Mouse (Mus musculus) midbrain, embryonic 13.5 days (tissue): ENCODE data around the gene Ccdc69. TPM values are rescaled to one million over a fixed set of nuclear protein-coding genes. Genes with fewer than 3 reads are reported as not detected.

Source experiments
- ATAC-seq: fragments of 200-750 bp; cut with Nextera tagmentation; 2 replicates; pipeline ENCODE4 v1.8.0; 2017; ENCODE audit warnings: mild to moderate bottlenecking, moderate TSS enrichment, moderate library complexity
- H3K27ac ChIP-seq: fragments of 300-500 bp; sonication (generic); 2 replicates; pipeline ENCODE4 v1.5.1; 2015; ENCODE audit warnings: inconsistent platforms, mild to moderate bottlenecking, moderate library complexity
- H3K27me3 ChIP-seq: fragments of 300-500 bp; sonication (generic); 2 replicates; pipeline ENCODE4 v1.6.1; 2015; ENCODE audit warnings: mild to moderate bottlenecking, inconsistent platforms
- H3K36me3 ChIP-seq: fragments of 300-500 bp; sonication (generic); 2 replicates; pipeline ENCODE4 v1.6.1; 2015; ENCODE audit warnings: mild to moderate bottlenecking, inconsistent platforms
- H3K4me1 ChIP-seq: fragments of 300-500 bp; sonication (generic); replicated peaks from 2 replicates; pipeline ENCODE4 v1.6.1; 2015; ENCODE audit warnings: inconsistent platforms
- H3K4me2 ChIP-seq: fragments of 300-500 bp; sonication (generic); replicated peaks from 2 replicates; pipeline ENCODE4 v1.6.1; 2015; ENCODE audit warnings: moderate library complexity, mild to moderate bottlenecking, inconsistent platforms
- H3K4me3 ChIP-seq: fragments of 300-500 bp; sonication (generic); replicated peaks from 2 replicates; pipeline ENCODE4 v1.5.1; 2015; ENCODE audit warnings: mild to moderate bottlenecking, inconsistent platforms
- H3K9ac ChIP-seq: fragments of 300-500 bp; sonication (generic); replicated peaks from 2 replicates; pipeline ENCODE4 v1.6.1; 2015; ENCODE audit warnings: mild to moderate bottlenecking, inconsistent platforms
- H3K9me3 ChIP-seq: fragments of 300-500 bp; sonication (generic); 2 replicates; pipeline ENCODE4 v1.6.1; 2016; ENCODE audit warnings: mild to moderate bottlenecking, inconsistent platforms
- WGBS: fragments of 180-500 bp; shearing (Covaris S2); methylation state at CpG from one replicate; pipeline ENCODE4 v1.1.7; 2015; 5-methylcytosine and 5-hydroxymethylcytosine counted together
- polyA plus RNA-seq: library from polyadenylated mRNA; unstranded; fragments of >200 nt; fragmentation: Nextera tagmentation; extraction: Ambion mirVana; gene quantifications from 2 replicates; pipeline ENCODE4 v1.2.1, GENCODE M21; 2015

Ccdc69 gene
- polyA plus RNA-seq, 1 experiment from 2014 or later = not detected

GRCm38 (mm10) chr11:55093096-55093495, 15.2 kb upstream of the Ccdc69 start:
- Histone ChIP-seq H3K4me2 (no peak overlapping the region), H3K27ac (no peak overlapping the region), H3K4me3 (no peak overlapping the region), H3K36me3 (no peaks in the 10 kb centered on the region), H3K27me3 (no peaks in the 10 kb centered on the region), H3K9me3 (no peaks in the 10 kb centered on the region), H3K4me1 (0 out of 2 replicates have a peak, but pooled peaks cover 5% of the 10 kb centered on the region), H3K9ac (no peak overlapping the region)
- no peak for ATAC-seq
- WGBS = 86% methylated on average over 7 of the region's 7 CpGs

GRCm38 (mm10) chr11:55089892-55090291, 12.0 kb upstream of the Ccdc69 start:
- 76% methylated on average over 2 of the region's 2 CpGs for WGBS
- H3K4me2 ChIP-seq = no peak overlapping the region
- no peaks in the 10 kb centered on the region for H3K4me1 ChIP-seq
- no peaks in the 10 kb centered on the region for H3K9me3 ChIP-seq
- ATAC-seq = no peak
- H3K4me3 ChIP-seq = no peak overlapping the region
- H3K36me3 ChIP-seq = no peaks in the 10 kb centered on the region
- H3K27me3 ChIP-seq = no peaks in the 10 kb centered on the region
- no peak overlapping the region for H3K9ac ChIP-seq
- no peak overlapping the region for H3K27ac ChIP-seq

- H3K4me2 ChIP-seq = no peak overlapping the region
- H3K27me3 ChIP-seq = no peaks in the 10 kb centered on the region
- no peak overlapping the region for H3K27ac ChIP-seq
- peak; percentile 65; the same call in 1 of the 2 replicates for ATAC-seq
- H3K36me3 ChIP-seq = no peaks in the 10 kb centered on the region
- H3K4me1 ChIP-seq = no peaks in the 10 kb centered on the region
- no peak overlapping the region for H3K4me3 ChIP-seq
- H3K9ac ChIP-seq = no peak overlapping the region
- no peaks in the 10 kb centered on the region for H3K9me3 ChIP-seq
- WGBS = 5% methylated on average over 10 of the region's 10 CpGs
These were observed 9.1 kb upstream of the Ccdc69 start for GRCm38 (mm10) chr11:55087006-55087405.

- Histone ChIP-seq H3K9me3 (no peaks in the 10 kb centered on the region), H3K36me3 (no peaks in the 10 kb centered on the region), H3K4me2 (no peak overlapping the region), H3K9ac (no peak overlapping the region), H3K27me3 (no peaks in the 10 kb centered on the region), H3K27ac (no peak overlapping the region), H3K4me3 (no peak overlapping the region), H3K4me1 (no peaks in the 10 kb centered on the region)
- no peak for ATAC-seq
- 62% methylated on average over 5 of the region's 5 CpGs for WGBS
These were observed 7.5 kb upstream of the Ccdc69 start for GRCm38 (mm10) chr11:55085396-55085795.

- no peak overlapping the region for H3K9ac ChIP-seq
- no peak overlapping the region for H3K4me2 ChIP-seq
- no peak for ATAC-seq
- no peaks in the 10 kb centered on the region for H3K4me1 ChIP-seq
- H3K36me3 ChIP-seq = no peaks in the 10 kb centered on the region
- H3K27ac ChIP-seq = no peak overlapping the region
- no peaks in the 10 kb centered on the region for H3K9me3 ChIP-seq
- H3K27me3 ChIP-seq = no peaks in the 10 kb centered on the region
- WGBS = 75% methylated on average over 4 of the region's 4 CpGs
- H3K4me3 ChIP-seq = no peak overlapping the region
These were observed 6.7 kb upstream of the Ccdc69 start for GRCm38 (mm10) chr11:55084629-55085028.

GRCm38 (mm10) chr11:55081206-55081605, 3.3 kb upstream of the Ccdc69 start:
- WGBS = 92% methylated on average over 9 of the region's 9 CpGs

GRCm38 (mm10) chr11:55079180-55079579, 1.2 kb upstream of the Ccdc69 start:
- H3K27ac ChIP-seq = no peak overlapping the region

More at GRCm38 (mm10) chr11:55081206-55081605, 3.3 kb upstream of the Ccdc69 start:
- H3K9me3 ChIP-seq = no peaks in the 10 kb centered on the region
- H3K4me2 ChIP-seq = no peak overlapping the region
- H3K27me3 ChIP-seq = peaks cover 32% of the 10 kb centered on the region
- no peak overlapping the region for H3K27ac ChIP-seq
- ATAC-seq = no peak
- H3K36me3 ChIP-seq = no peaks in the 10 kb centered on the region
- H3K4me3 ChIP-seq = no peak overlapping the region
- H3K9ac ChIP-seq = no peak overlapping the region
- H3K4me1 ChIP-seq = peaks cover 14% of the 10 kb centered on the region

GRCm38 (mm10) chr11:55078502-55078901, 571 bp upstream of the Ccdc69 start:
- peaks cover 14% of the 10 kb centered on the region for H3K4me1 ChIP-seq
- H3K27me3 ChIP-seq = peaks cover 35% of the 10 kb centered on the region
- H3K27ac ChIP-seq = no peak overlapping the region
- H3K4me3 ChIP-seq = peak overlapping the region; percentile 47; the same call in 1 of the 2 replicates
- H3K4me2 ChIP-seq = peak overlapping the region; percentile 89
- no peak overlapping the region for H3K9ac ChIP-seq
- ATAC-seq = no peak
- H3K9me3 ChIP-seq = no peaks in the 10 kb centered on the region
- H3K36me3 ChIP-seq = no peaks in the 10 kb centered on the region
- WGBS = 50% methylated on average over 3 of the region's 3 CpGs

More at GRCm38 (mm10) chr11:55079180-55079579, 1.2 kb upstream of the Ccdc69 start:
- no peak overlapping the region for H3K4me3 ChIP-seq
- WGBS = 64% methylated on average over 4 of the region's 4 CpGs
- no peak for ATAC-seq
- no peak overlapping the region for H3K4me2 ChIP-seq
- no peak overlapping the region for H3K9ac ChIP-seq
- peaks cover 14% of the 10 kb centered on the region for H3K4me1 ChIP-seq
- no peaks in the 10 kb centered on the region for H3K36me3 ChIP-seq
- H3K9me3 ChIP-seq = no peaks in the 10 kb centered on the region
- H3K27me3 ChIP-seq = peaks cover 35% of the 10 kb centered on the region

- peaks cover 14% of the 10 kb centered on the region for H3K4me1 ChIP-seq
- H3K9ac ChIP-seq = no peak overlapping the region
- no peak overlapping the region for H3K4me2 ChIP-seq
- H3K9me3 ChIP-seq = no peaks in the 10 kb centered on the region
- no peaks in the 10 kb centered on the region for H3K36me3 ChIP-seq
- ATAC-seq = no peak
- 96% methylated on average over 5 of the region's 5 CpGs for WGBS
- H3K4me3 ChIP-seq = no peak overlapping the region
- H3K27me3 ChIP-seq = peaks cover 35% of the 10 kb centered on the region
- no peak overlapping the region for H3K27ac ChIP-seq
These were observed 1.7 kb downstream of the Ccdc69 start for GRCm38 (mm10) chr11:55076234-55076633.

- peaks cover 35% of the 10 kb centered on the region for H3K27me3 ChIP-seq
- peaks cover 14% of the 10 kb centered on the region for H3K4me1 ChIP-seq
- no peak overlapping the region for H3K4me3 ChIP-seq
- H3K36me3 ChIP-seq = no peaks in the 10 kb centered on the region
- H3K27ac ChIP-seq = no peak overlapping the region
- H3K4me2 ChIP-seq = no peak overlapping the region
- WGBS = 75% methylated on average over 2 of the region's 2 CpGs
- no peaks in the 10 kb centered on the region for H3K9me3 ChIP-seq
- no peak overlapping the region for H3K9ac ChIP-seq
- ATAC-seq = no peak
These were observed 2.3 kb downstream of the Ccdc69 start for GRCm38 (mm10) chr11:55075602-55076001.

- H3K27me3 ChIP-seq = peaks cover 22% of the 10 kb centered on the region
- no peak overlapping the region for H3K27ac ChIP-seq
- no peak overlapping the region for H3K4me3 ChIP-seq
- H3K4me2 ChIP-seq = no peak overlapping the region
- peaks cover 15% of the 10 kb centered on the region for H3K4me1 ChIP-seq
- no peaks in the 10 kb centered on the region for H3K36me3 ChIP-seq
- no peak for ATAC-seq
- 83% methylated on average over 10 of the region's 10 CpGs for WGBS
- H3K9ac ChIP-seq = no peak overlapping the region
- H3K9me3 ChIP-seq = no peaks in the 10 kb centered on the region
These were observed 4.7 kb downstream of the Ccdc69 start for GRCm38 (mm10) chr11:55073191-55073590.

- Histone ChIP-seq H3K4me3 (no peak overlapping the region), H3K9me3 (no peaks in the 10 kb centered on the region), H3K4me2 (no peak overlapping the region), H3K36me3 (no peaks in the 10 kb centered on the region), H3K27ac (no peak overlapping the region), H3K4me1 (peaks cover 9% of the 10 kb centered on the region), H3K9ac (no peak overlapping the region), H3K27me3 (peaks cover 16% of the 10 kb centered on the region)
- ATAC-seq = no peak
- WGBS = 93% methylated on average over 8 of the region's 8 CpGs
These were observed 5.5 kb downstream of the Ccdc69 start for GRCm38 (mm10) chr11:55072467-55072866.

- H3K4me1 ChIP-seq = 0 out of 2 replicates have a peak, but pooled peaks cover 3% of the 10 kb centered on the region
- no peak overlapping the region for H3K27ac ChIP-seq
- no peak overlapping the region for H3K4me2 ChIP-seq
- 90% methylated on average over 5 of the region's 5 CpGs for WGBS
- H3K27me3 ChIP-seq = peaks cover 5% of the 10 kb centered on the region; the same call in 1 of the 2 replicates
- no peaks in the 10 kb centered on the region for H3K9me3 ChIP-seq
- H3K9ac ChIP-seq = no peak overlapping the region
- H3K36me3 ChIP-seq = no peaks in the 10 kb centered on the region
- no peak overlapping the region for H3K4me3 ChIP-seq
- no peak for ATAC-seq
These were observed 6.6 kb downstream of the Ccdc69 start for GRCm38 (mm10) chr11:55071344-55071743.
